Mouse (Mus musculus) embryonic stem cell, embryonic (primary cell): ENCODE data around the gene Pfn3.

Experiments
- CTCF ChIA-PET, 4 experiments: fragments of 300-600 bp in 2 of 4; fragments of 350-600 bp in 2 of 4; sonication (Branson Sonifier 250); formaldehyde crosslinking; loops; one replicate each; lab custom pipeline; 2022; ENCODE audit warnings: inconsistent platforms in 2 of 4; lab: Charles Lee
- POLR2A ChIA-PET, 4 experiments: fragments of 300-600 bp in 2 of 4; fragments of 350-600 bp in 2 of 4; sonication (Branson Sonifier 250); formaldehyde crosslinking; loops; one replicate each; lab custom pipeline; 2022; ENCODE audit warnings: antibody characterized with exemption in 4 of 4, inconsistent platforms in 1 of 4; lab: Charles Lee

Pfn3 gene

DNA sequence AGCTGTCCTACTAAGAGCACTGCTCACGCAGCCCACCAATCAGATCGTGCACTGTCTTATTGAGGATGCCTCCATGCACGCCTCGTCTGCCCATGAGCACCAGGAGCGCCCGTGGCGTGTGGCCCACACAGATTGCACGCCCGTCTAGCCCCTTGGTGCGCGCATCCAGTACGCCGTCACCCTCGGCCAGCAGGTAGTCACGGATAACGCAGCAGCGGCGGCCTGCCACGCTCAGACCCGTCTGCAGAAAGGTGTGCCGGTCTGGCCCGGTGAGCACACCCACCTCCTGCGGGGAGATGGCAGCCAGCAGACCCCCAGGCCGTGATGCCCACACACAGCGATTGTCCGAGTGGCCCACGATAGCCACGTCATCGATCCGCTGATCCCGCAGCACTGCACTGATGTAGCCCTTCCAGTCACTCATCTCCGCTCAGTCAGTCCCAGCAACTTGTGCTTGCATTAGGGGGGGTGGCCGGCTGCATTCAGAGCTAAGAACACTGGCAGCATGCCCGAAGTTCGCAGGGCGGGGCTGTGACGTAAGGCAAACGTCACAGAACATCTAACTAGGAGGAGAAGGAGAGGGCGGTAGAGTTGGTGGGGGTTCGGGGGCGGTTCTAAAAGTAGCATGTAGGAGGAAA, at the start of gene Pfn3:
Gene Pfn3 (minus strand): TSS at position 490 of the 638 bp plus-strand sequence.
- POLR2A ChIA-PET = interaction anchor here in 3 of 4 experiments (0.6 to 1.5 kb wide), 3 partner anchors 19 to 87 kb away, joined by 3 to 6 read pairs (median 5); no protein-coding TSS in a partner anchor

DNA sequence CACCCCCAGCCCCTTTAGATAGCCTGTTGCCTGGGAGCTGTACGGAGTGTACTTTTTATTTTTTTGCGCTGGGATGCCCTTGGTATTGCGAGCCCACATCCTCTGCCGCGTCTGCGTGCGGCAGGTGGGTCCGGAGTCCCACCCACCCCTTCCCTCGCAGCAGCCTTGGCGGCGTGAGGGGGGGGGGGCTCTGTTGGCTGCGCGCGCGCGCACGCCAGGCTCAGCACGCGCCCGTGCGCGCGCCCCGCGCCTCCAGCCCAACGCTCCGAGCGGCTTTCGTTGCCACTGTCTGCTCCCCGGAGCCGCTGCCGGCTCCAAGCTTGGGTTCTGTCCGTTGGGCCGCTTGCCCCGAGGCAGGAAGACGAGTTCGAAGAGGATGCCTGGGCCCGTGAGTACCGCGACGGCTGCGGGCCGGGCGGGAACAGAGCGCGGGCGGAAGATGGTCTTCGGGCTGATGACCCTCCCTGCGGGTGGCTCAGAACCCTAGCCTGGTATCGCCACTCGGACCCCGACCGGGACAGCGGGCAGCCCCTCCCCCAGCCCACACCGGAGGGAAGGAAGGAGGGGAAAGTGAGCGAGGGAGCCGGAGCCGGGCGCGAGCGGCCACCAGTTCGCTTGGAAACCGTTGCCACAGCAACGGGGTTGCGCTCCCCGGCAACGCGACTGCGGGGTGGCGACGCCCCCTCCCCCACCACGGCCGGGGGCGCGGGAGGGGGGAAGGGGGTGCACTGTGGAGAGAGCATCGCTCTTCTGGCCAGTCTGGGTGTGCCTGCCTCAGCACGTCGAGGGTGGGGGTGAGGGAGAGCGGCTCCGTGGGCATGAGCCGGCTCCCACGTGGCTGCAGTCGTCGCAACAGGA, 49.2 kb upstream of the Pfn3 start, which contains the start of gene Prr7:
Gene Prr7 (plus strand): TSS at position 241 of the 858 bp plus-strand sequence.
- POLR2A ChIA-PET = interaction anchor here (0.7 to 8.5 kb wide), 18 partner anchors 10 to 155 kb away, joined by 3 to 74 read pairs (median 4); partner anchors contain the start of genes Grk6 (in 2 of the 4), Dbn1 (in 1 of the 4), Dok3 (in 1 of the 4) and Mxd3 (in 1 of the 4)
- CTCF ChIA-PET = interaction anchor here in 3 of 4 experiments (0.7 to 1.5 kb wide), 6 partner anchors 8 to 59 kb away, joined by 3 to 5 read pairs (median 3); no protein-coding TSS in a partner anchor

More for the DNA sequence above, at the start of gene Pfn3:
- CTCF ChIA-PET = interaction anchor here in 2 of 4 experiments (0.6 to 1.8 kb wide), 3 partner anchors 9 to 19 kb away, joined by 4 to 18 read pairs (median 5); no protein-coding TSS in a partner anchor

DNA sequence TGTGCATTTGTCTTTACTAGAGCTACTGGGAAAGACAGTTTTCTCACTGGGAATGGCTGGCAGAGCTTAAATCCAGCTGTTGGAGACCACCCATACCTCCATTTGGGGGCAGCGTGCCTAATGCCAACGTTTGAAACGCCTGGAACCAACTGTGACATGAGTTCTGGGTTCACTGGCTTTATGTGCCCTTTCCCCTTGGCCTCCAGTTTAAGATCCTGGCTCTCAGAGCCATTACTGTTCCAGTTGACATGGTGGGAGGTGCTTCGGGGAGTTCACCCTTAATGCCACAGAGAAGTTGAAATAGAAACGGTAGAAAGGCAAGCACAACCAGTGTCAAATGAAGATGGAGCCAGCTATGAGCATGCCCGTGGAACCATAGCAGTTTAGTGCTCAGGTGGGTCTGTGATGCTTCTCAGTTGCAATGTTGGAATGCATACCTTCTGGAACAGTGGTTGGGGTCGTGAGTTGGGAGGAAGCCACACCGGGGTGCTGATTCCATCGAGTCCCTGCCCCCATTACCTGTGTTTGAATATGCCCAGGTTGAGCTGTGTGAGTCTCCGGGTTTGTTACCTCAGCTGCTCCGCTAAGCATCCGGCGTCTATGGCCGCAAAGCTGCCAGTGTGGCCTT, 48.5 kb upstream of the Pfn3 start:
- ChIA-PET POLR2A (interaction anchor here (0.7 to 8.5 kb wide), 12 partner anchors 9 to 154 kb away, joined by 3 to 74 read pairs (median 4); partner anchors contain the start of genes Grk6 (in 2 of the 4), Dok3 (in 1 of the 4), Mxd3 (in 1 of the 4) and Pdlim7 (in 1 of the 4)), CTCF (interaction anchor here in 2 of 4 experiments (1.0 to 4.5 kb wide), 3 partner anchors 8 to 44 kb away, joined by 3 to 16 read pairs (median 3); no protein-coding TSS in a partner anchor)

DNA sequence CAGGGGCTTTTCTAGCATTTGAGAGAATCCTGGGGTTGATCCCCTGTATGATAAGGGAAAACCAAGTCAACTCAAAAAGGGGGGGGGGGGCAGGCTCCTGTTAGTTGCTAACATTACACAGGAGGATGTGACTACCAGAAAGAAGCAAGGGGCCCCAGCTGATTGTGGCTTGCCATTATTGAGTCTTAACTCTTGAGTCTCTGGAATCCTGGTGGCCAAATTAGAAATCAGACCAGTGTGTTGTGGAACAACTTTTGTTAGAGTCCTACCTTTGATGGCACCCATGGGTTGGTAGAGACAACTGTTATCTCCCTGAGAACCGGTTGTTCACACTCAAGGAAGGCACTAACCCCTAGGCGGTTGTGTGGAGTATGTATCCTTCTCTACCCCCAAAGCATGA, 47.9 kb upstream of the Pfn3 start:
- ChIA-PET POLR2A (interaction anchor here in 2 of 4 experiments (1.1 to 8.5 kb wide), 6 partner anchors 8 to 92 kb away, joined by 3 to 74 read pairs (median 6); partner anchors contain the start of gene Grk6 (in 2 of the 2)), CTCF (interaction anchor here in 2 of 4 experiments (1.0 to 4.5 kb wide), 3 partner anchors 9 to 45 kb away, joined by 3 to 16 read pairs (median 3); no protein-coding TSS in a partner anchor)

DNA sequence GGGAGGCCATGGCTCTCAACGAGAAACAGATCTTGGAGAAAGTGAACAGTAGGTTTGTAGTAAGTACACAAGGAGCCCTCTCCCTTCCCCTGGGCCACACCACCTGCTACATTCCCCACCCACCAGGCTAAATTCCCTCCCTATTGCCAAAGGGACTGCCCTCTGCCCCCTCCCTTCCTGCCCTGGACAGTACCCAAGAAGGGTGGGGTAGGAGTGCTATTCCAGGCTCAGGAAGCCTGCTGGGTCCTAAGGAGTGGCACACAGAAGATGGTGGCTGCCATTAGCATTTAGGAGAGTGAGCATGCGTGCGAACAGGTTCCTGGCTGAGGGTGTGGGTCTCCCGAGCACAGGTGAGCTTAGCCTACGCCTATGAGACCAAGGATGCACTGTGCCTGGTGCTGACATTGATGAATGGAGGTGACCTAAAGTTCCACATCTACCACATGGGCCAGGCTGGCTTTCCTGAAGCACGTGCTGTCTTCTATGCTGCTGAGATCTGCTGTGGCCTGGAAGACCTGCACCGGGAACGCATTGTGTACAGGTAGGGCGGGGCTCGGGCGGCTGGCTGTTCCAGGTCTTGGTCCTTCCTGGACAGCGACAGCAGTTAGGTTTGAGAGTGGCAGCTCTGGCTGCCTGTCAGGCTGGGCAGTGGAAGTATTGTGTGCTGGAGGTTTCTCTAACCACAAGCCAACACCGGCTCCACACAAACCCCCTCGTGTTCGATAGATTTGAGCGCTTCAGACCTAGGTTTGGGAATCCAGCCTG, 36.9 kb upstream of the Pfn3 start:
- CTCF ChIA-PET = interaction anchor here in 2 of 4 experiments (0.6 to 2.9 kb wide), 3 partner anchors 17 to 106 kb away, joined by 3 to 7 read pairs (median 3); no protein-coding TSS in a partner anchor
- POLR2A ChIA-PET = no interaction called here

DNA sequence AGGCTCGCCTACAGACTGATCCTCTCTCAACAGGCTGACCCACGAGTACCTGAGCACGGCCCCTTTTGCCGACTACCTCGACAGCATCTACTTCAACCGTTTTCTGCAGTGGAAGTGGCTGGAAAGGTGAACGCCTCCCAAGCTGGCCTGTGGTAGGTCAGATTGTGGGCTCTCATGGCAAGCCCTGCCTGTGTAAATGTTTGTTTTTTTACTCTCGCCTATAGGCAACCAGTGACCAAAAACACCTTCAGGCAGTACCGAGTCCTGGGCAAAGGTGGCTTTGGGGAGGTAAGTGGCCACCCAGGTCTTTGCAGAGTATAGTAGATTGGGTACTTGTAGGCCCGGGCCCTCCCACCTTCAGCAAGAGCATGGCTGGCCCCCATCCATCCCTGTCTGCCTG, 36.3 kb upstream of the Pfn3 start:
- CTCF ChIA-PET = interaction anchor here in 1 of 4 experiments (0.6 to 2.9 kb wide), 2 partner anchors 20 to 106 kb away, joined by 3 to 7 read pairs; no protein-coding TSS in a partner anchor
- POLR2A ChIA-PET = interaction anchor here in 2 of 4 experiments (0.8 to 8.3 kb wide), 6 partner anchors 9 to 119 kb away, joined by 3 to 74 read pairs (median 4); partner anchors contain the start of gene Prr7 (in 1 of the 2)

DNA sequence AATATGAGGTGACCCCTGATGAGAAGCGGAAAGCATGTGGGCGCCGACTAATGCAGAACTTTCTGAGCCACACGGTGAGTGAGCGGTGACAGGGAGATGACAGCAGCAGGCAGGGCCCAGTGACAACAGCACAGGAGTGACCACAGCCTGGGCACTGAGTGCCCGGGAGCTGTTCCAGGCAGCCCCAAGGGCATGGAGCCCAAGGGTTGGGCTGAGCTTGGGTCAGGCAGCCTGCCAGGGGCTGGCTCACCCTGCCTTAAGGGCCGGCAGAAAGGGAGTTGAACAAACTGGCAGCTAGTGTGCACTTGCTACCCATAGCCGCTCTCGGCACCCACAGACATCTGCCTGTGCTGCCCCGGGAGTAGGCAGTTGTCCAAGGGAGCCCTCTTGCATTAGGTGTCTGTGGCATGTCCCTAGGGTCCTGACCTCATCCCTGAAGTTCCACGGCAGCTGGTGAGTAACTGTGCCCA, 35.5 kb upstream of the Pfn3 start:
- ChIA-PET CTCF (interaction anchor here in 2 of 4 experiments (0.8 to 2.9 kb wide), 3 partner anchors 21 to 33 kb away, joined by 3 to 7 read pairs (median 5); no protein-coding TSS in a partner anchor), POLR2A (interaction anchor here in 2 of 4 experiments (0.8 to 8.3 kb wide), 7 partner anchors 10 to 120 kb away, joined by 3 to 74 read pairs (median 4); partner anchors contain the start of gene Prr7 (in 1 of the 2))

DNA sequence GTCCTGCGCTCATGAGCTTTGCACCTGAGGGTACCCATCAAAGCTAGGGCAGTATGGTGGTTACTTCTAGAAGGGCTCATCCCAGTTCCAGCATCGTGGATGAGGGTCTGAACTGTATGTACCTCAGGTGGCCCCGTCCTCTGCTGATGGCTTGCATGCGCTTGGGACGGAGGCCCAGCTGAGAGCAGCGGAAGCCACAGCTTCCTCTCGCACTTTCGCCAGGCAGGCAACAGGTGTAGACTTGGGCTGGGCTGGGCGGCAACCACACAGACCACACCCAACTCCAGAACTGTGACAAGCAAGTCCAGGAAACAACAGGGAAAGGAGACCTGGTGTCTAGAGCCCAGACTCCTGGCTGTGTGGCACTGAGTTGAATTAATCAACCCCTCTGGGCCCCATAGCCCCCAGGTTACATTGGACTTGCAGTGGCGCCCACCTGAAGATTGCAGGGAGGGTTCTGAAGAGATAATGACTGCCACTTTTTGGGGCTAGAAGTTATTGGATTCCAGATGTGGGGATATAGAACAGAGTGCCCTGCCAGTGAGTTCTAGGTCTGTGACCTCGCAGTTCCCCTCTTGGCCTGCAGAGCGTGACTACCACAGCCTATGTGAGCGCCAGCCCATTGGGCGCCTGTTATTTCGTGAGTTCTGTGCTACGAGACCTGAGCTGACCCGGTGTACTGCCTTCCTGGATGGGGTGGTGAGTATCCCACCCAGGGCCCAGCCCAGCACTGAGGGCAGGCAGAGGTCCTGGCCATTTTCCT, 34.8 kb upstream of the Pfn3 start:
- POLR2A ChIA-PET = interaction anchor here in 3 of 4 experiments (0.6 to 8.3 kb wide), 6 partner anchors 9 to 267 kb away, joined by 3 to 74 read pairs (median 6); partner anchors contain the start of gene Prr7 (in 1 of the 3)

DNA sequence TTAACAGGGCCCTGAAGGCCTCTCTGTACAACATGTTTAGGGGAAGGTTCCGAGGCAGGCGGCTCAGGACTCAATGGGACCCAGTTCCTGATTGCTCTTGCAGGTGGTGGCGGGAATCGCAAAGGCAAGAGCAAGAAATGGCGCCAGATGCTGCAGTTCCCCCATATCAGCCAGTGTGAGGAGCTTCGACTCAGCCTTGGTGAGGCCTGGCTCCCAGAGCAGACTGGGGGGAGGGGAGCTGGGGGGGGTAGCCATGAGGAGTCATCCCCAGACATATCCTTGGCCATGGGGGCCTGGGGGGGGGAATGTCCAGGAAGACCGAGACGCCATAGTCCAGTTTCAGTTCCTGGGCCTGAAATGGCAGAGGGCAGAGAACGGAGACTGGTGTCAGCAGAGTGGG, 34.2 kb upstream of the Pfn3 start:
- CTCF ChIA-PET = interaction anchor here in 3 of 4 experiments (0.7 to 1.9 kb wide), 8 partner anchors 20 to 748 kb away, joined by 3 to 5 read pairs (median 4); partner anchors contain the start of gene Cdhr2 (in 1 of the 3)
- POLR2A ChIA-PET = interaction anchor here (0.6 to 8.3 kb wide), 10 partner anchors 9 to 266 kb away, joined by 3 to 74 read pairs (median 4); partner anchors contain the start of gene Prr7 (in 1 of the 4)

More for the DNA sequence above, 34.8 kb upstream of the Pfn3 start:
- CTCF ChIA-PET = interaction anchor here in 3 of 4 experiments (0.7 to 2.9 kb wide), 9 partner anchors 19 to 749 kb away, joined by 3 to 7 read pairs (median 4); partner anchors contain the start of gene Cdhr2 (in 1 of the 3)

DNA sequence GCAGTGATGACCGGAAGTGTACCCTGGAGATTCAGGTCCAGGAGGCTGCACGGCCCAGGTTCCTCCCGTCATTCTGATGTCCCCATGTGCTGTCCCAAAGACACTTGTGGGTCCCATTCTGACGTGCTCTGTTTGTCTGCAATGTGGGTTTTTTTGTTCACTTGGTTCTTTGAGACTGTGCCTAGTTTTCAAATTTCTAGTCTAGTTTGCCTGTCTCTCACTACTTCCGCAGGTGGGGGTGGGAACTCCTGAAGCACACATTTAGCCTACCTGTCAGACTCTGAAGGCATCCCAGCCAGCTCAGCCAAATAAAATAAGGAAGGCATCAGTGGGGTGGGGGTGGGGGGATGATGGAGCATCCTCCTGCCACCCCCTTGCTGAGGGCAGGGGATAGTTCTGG, 33.1 kb upstream of the Pfn3 start:
- POLR2A ChIA-PET = interaction anchor here in 2 of 4 experiments (0.5 to 8.3 kb wide), 10 partner anchors 12 to 145 kb away, joined by 3 to 74 read pairs (median 4); partner anchors contain the start of gene Prr7 (in 1 of the 2)
- CTCF ChIA-PET = interaction anchor here in 1 of 4 experiments (0.9 to 1.4 kb wide), 2 partner anchors 26 to 55 kb away, joined by 4 read pairs; no protein-coding TSS in a partner anchor

DNA sequence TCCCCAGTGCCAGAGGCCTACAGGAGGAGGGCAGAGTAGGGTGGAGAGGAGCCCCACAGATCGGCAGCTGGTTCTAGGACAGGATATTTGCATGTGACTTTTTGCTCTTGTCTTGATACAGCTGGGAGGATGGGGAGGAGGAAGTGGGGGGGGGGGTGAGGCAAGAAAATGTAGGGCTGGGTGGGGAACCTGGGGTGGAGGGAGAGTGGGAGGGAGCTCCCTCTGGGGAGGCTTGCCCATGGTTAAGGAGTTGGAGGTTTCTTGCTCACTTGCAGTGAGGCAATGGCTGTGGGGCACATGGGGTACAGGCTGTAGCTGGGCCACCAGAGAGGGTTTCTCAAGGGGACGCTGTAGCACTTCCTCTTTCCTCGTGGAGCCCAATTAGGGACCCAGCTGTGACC, 32.5 kb upstream of the Pfn3 start:
- ChIA-PET CTCF (interaction anchor here in 1 of 4 experiments (0.9 to 1.1 kb wide), 2 partner anchors 27 to 117 kb away, joined by 3 to 4 read pairs; no protein-coding TSS in a partner anchor), POLR2A (interaction anchor here in 2 of 4 experiments (0.5 to 8.3 kb wide), 10 partner anchors 13 to 145 kb away, joined by 3 to 74 read pairs (median 4); partner anchors contain the start of gene Prr7 (in 1 of the 2))

DNA sequence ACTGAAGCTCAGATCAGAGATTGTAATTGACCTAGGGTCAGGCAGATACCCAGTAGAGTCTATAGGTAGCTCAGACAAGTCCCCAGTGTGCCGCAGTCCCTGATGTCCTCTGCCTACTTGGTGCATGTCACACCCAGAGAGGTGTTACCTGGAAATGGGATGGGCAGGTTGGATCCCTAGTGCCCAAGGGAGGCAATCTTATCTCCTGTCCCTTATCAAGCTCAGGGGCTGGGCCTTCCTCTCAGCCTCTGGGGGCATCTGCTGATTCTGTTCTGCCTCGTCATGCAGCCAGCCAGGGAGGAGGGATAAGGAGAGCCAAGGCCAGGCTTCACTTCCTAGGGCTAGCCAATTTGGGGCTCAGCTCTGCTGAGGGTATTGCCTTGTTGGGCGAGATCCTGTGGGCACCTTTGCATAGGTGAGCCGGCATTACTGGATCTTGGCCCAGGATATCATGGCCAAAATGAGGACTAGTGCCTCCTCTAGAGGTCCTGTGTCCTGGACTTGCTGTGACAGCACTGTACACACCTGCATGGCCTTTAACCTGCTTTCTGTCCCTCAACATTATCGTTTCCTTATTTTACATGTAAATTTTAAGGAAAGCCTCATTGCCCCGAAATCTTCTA, 31.6 kb upstream of the Pfn3 start:
- ChIA-PET POLR2A (interaction anchor here in 2 of 4 experiments (0.6 to 8.3 kb wide), 13 partner anchors 13 to 176 kb away, joined by 3 to 74 read pairs (median 3); partner anchors contain the start of genes Caml (in 1 of the 2), Mxd3 (in 1 of the 2) and Prr7 (in 1 of the 2)), CTCF (interaction anchor here in 2 of 4 experiments (0.6 to 1.1 kb wide), 2 partner anchors 29 to 116 kb away, joined by 3 read pairs; no protein-coding TSS in a partner anchor)

DNA sequence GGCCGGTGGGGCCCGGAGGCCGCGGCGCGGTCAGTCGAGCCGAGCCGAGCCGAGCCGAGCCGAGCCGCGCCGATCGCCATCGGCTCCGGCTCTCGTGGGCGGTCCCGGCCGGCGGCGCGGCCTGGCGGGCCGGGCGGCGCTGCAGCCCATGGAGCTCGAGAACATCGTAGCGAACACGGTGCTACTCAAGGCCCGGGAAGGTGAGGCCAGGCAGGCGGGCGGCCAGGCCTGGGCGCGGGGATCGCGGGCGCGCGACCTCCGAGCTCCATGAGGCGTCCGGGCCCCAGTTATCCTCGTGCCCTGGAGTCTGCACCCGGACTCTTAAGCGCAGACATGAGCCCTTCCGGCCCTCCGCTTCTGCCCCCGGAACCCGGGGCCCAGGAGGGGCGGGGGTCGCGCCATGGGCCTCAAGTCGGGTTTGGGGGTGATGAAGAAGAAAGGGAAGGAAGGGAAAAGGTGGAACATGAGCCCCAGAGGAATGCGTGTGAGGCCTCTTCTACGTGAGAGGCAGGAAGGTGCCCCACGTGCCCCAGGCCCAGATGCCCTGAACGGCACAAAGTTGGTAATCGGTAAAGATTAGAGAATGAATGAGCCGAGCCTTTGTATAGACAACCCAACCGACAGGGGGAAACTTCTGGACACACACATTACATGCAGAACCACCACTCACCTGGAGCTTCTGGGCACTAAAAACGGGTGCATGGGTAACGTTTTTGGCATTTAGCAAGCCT, 30.5 kb upstream of the Pfn3 start:
- POLR2A ChIA-PET = interaction anchor here (0.6 to 8.3 kb wide), 66 partner anchors 8 to 988 kb away, joined by 3 to 74 read pairs (median 4); partner anchors contain the start of genes Prr7 (in 2 of the 4), B230219D22Rik (in 1 of the 4), Caml (in 1 of the 4) and Ddx41 (in 1 of the 4)
- CTCF ChIA-PET = interaction anchor here in 3 of 4 experiments (0.5 to 1.6 kb wide), 10 partner anchors 16 to 182 kb away, joined by 3 to 10 read pairs (median 4); partner anchors contain the start of gene Ddx41 (in 1 of the 3)
